Mouse (Mus musculus) heart, embryonic 11.5 days (tissue): ENCODE results near the gene Ptprr. TPM values are rescaled to one million over a fixed set of nuclear protein-coding genes. Genes with fewer than 3 reads are reported as not detected.

ENCODE experiments used
- ATAC-seq: fragments of 200-750 bp; cut with Nextera tagmentation; replicated peaks from 2 replicates; pipeline ENCODE4 v1.8.0; 2017; ENCODE audit warnings: moderate library complexity; ENCODE audit not compliant: insufficient number of reproducible peaks, low FRiP score, low TSS enrichment
- H3K27ac ChIP-seq: fragments of 300-500 bp; sonication (generic); 2 replicates; pipeline ENCODE4 v1.5.1; 2014; ENCODE audit warnings: mild to moderate bottlenecking, low read depth, low read length
- H3K27me3 ChIP-seq: fragments of 300-500 bp; sonication (generic); 2 replicates; pipeline ENCODE4 v1.6.1; 2014; ENCODE audit warnings: mild to moderate bottlenecking, low read length, mixed read lengths; ENCODE audit not compliant: control insufficient read depth, insufficient read depth
- H3K36me3 ChIP-seq: fragments of 300-500 bp; sonication (generic); 2 replicates; pipeline ENCODE4 v1.6.1; 2014; ENCODE audit warnings: mild to moderate bottlenecking, low read length, moderate library complexity, mixed read lengths; ENCODE audit not compliant: control insufficient read depth, insufficient read depth
- H3K4me1 ChIP-seq: fragments of 300-500 bp; sonication (generic); 2 replicates; pipeline ENCODE4 v1.6.1; 2014; ENCODE audit warnings: low read length; ENCODE audit not compliant: control insufficient read depth, insufficient read depth
- H3K4me2 ChIP-seq: fragments of 300-500 bp; sonication (generic); 2 replicates; pipeline ENCODE4 v1.6.1; 2014; ENCODE audit warnings: mild to moderate bottlenecking, moderate library complexity
- H3K4me3 ChIP-seq: fragments of 300-500 bp; sonication (generic); 2 replicates; pipeline ENCODE4 v1.5.1; 2014; ENCODE audit warnings: low read depth, low read length
- H3K9ac ChIP-seq: fragments of 300-500 bp; sonication (generic); 2 replicates; pipeline ENCODE4 v1.6.1; 2014; ENCODE audit warnings: mild to moderate bottlenecking, low read depth, low read length, moderate library complexity
- H3K9me3 ChIP-seq: fragments of 300-500 bp; sonication (generic); replicated peaks from 2 replicates; pipeline ENCODE4 v1.6.1; 2016; ENCODE audit warnings: low read length; ENCODE audit not compliant: control insufficient read depth
- WGBS: fragments of 180-500 bp; shearing (Covaris S2); extraction: QIAGEN DNeasy Blood & Tissue Kit; methylation state at CpG from one replicate; pipeline ENCODE4 v1.1.7; 2014; ENCODE audit not compliant: insufficient replicate concordance; 5-methylcytosine and 5-hydroxymethylcytosine counted together
- polyA plus RNA-seq: library from polyadenylated mRNA; unstranded; fragments of >200 nt; fragmentation: Nextera tagmentation; extraction: Ambion mirVana; gene quantifications from 2 replicates; pipeline ENCODE4 v1.2.1, GENCODE M21; 2014

The Ptprr gene
- polyA plus RNA-seq, 1 experiment from 2014 or later: 0.63 TPM

- no peak overlapping the region for H3K9ac ChIP-seq
- H3K4me3 ChIP-seq: no peak overlapping the region
- 29% methylated on average over 4 of the region's 4 CpGs for WGBS
- no peaks in the 10 kb centered on the region for H3K36me3 ChIP-seq
- H3K4me2 ChIP-seq: no peak overlapping the region
- H3K27me3 ChIP-seq: no peaks in the 10 kb centered on the region
- H3K4me1 ChIP-seq: peaks cover 15% of the 10 kb centered on the region
- peak overlapping the region; percentile 77 for H3K27ac ChIP-seq
- ATAC-seq: no peak
- no peaks in the 10 kb centered on the region for H3K9me3 ChIP-seq
Observed at GRCm38 (mm10) chr10:116267434-116267822, 249.4 kb downstream of the Ptprr start.

- H3K4me2 ChIP-seq: no peak overlapping the region
- H3K9me3 ChIP-seq: no peaks in the 10 kb centered on the region
- no peak overlapping the region for H3K4me3 ChIP-seq
- no peaks in the 10 kb centered on the region for H3K36me3 ChIP-seq
- H3K4me1 ChIP-seq: peaks cover 15% of the 10 kb centered on the region
- no peak overlapping the region for H3K27ac ChIP-seq
- 58% methylated on average over 4 of the region's 4 CpGs for WGBS
- no peak overlapping the region for H3K9ac ChIP-seq
- no peak for ATAC-seq
- no peaks in the 10 kb centered on the region for H3K27me3 ChIP-seq
Observed at GRCm38 (mm10) chr10:116268343-116268742, 250.3 kb downstream of the Ptprr start.

- H3K9ac ChIP-seq: no peak overlapping the region
- H3K9me3 ChIP-seq: no peaks in the 10 kb centered on the region
- H3K4me3 ChIP-seq: no peak overlapping the region
- H3K27ac ChIP-seq: 0 out of 2 replicates have a peak overlapping the region, but pooled peaks have one; percentile 1
- no peaks in the 10 kb centered on the region for H3K27me3 ChIP-seq
- peaks cover 15% of the 10 kb centered on the region for H3K4me1 ChIP-seq
- WGBS: 62% methylated on average over 12 of the region's 12 CpGs
- no peak for ATAC-seq
- no peak overlapping the region for H3K4me2 ChIP-seq
- H3K36me3 ChIP-seq: no peaks in the 10 kb centered on the region
Observed at GRCm38 (mm10) chr10:116270646-116271469, 252.8 kb downstream of the Ptprr start.

GRCm38 (mm10) chr10:116271470-116271915 is 253.5 kb downstream of the Ptprr start:
- 0 out of 2 replicates have a peak overlapping the region, but pooled peaks have one; percentile 1 for H3K27ac ChIP-seq
- peaks cover 15% of the 10 kb centered on the region for H3K4me1 ChIP-seq
- H3K4me2 ChIP-seq: no peak overlapping the region
- H3K9me3 ChIP-seq: no peaks in the 10 kb centered on the region
- 72% methylated on average over 10 of the region's 10 CpGs for WGBS
- no peaks in the 10 kb centered on the region for H3K36me3 ChIP-seq
- H3K9ac ChIP-seq: no peak overlapping the region
- no peaks in the 10 kb centered on the region for H3K27me3 ChIP-seq
- no peak for ATAC-seq
- no peak overlapping the region for H3K4me3 ChIP-seq

GRCm38 (mm10) chr10:116272156-116272555 is 254.1 kb downstream of the Ptprr start:
- ATAC-seq: peak; percentile 17; the same call in 1 of the 2 replicates
- Histone ChIP-seq H3K9ac (no peak overlapping the region), H3K27me3 (no peaks in the 10 kb centered on the region), H3K27ac (no peak overlapping the region), H3K9me3 (no peaks in the 10 kb centered on the region), H3K4me3 (no peak overlapping the region), H3K4me1 (peaks cover 13% of the 10 kb centered on the region), H3K36me3 (no peaks in the 10 kb centered on the region), H3K4me2 (no peak overlapping the region)
- 47% methylated on average over 3 of the region's 3 CpGs for WGBS

GRCm38 (mm10) chr10:116275280-116275679 is 257.3 kb downstream of the Ptprr start, which contains the start of gene Ptprb:
Gene Ptprb (plus strand): TSS chr10:116275523.
- WGBS: 52% methylated on average over 7 of the region's 7 CpGs
- ATAC-seq: no peak
- Histone ChIP-seq H3K9ac (peak within 1 kb of the TSS; percentile 7; the same call in 1 of the 2 replicates), H3K4me1 (peaks cover 3% of the 10 kb centered on the region; the same call in 1 of the 2 replicates), H3K4me3 (peak within 1 kb of the TSS; percentile 36), H3K9me3 (no peaks in the 10 kb centered on the region), H3K36me3 (no peaks in the 10 kb centered on the region), H3K27ac (peak within 1 kb of the TSS; percentile 51; the same call in 1 of the 2 replicates), H3K4me2 (peak within 1 kb of the TSS; percentile 38), H3K27me3 (no peaks in the 10 kb centered on the region)

GRCm38 (mm10) chr10:116286697-116287344 is 268.8 kb downstream of the Ptprr start:
- Histone ChIP-seq H3K4me3 (no peak overlapping the region), H3K36me3 (no peaks in the 10 kb centered on the region), H3K27me3 (no peaks in the 10 kb centered on the region), H3K9ac (no peak overlapping the region), H3K4me1 (peaks cover 7% of the 10 kb centered on the region), H3K9me3 (no peaks in the 10 kb centered on the region), H3K27ac (no peak overlapping the region), H3K4me2 (no peak overlapping the region)
- WGBS: 83% methylated on average over 7 of the region's 7 CpGs
- ATAC-seq: no peak

- H3K4me1 ChIP-seq: peaks cover 7% of the 10 kb centered on the region
- H3K4me2 ChIP-seq: no peak overlapping the region
- no peak for ATAC-seq
- no peaks in the 10 kb centered on the region for H3K36me3 ChIP-seq
- no peak overlapping the region for H3K27ac ChIP-seq
- 21% methylated on average over 9 of the region's 9 CpGs for WGBS
- no peak overlapping the region for H3K4me3 ChIP-seq
- H3K27me3 ChIP-seq: no peaks in the 10 kb centered on the region
- no peaks in the 10 kb centered on the region for H3K9me3 ChIP-seq
- H3K9ac ChIP-seq: no peak overlapping the region
Observed at GRCm38 (mm10) chr10:116288130-116288529, 270.1 kb downstream of the Ptprr start.
